Mouse (Mus musculus): ENCODE results near the gene Hectd4. TPM values are rescaled to one million over a fixed set of nuclear protein-coding genes. Genes with fewer than 3 reads are reported as not detected.
"Not testable (repeated sequence)": the region's sequence is repeated elsewhere in the genome, so short reads cannot be mapped to it uniquely, and the experiment has no call there.

Hectd4 gene
- polyA plus RNA-seq, 1 experiment from 2014 or later, result 18.0 TPM

DNA sequence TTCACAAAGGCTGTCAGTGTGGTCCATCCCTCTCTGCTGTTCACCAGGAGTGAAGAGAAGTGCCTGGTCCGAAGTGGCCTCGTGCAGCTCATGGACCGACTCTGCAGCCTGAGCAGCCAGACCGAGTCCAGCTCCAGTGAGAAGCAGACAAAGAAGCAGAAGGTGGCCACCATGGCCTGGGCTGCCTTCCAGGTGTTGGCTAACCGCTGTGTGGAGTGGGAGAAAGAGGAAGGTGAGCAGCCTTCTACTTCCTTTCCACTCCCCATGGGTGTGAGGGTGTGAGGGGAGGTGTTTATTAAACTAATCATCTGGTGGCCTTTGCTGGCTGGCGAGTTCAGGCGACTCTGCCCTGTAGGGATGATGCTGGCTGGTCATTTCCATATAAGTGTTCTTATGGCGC, 91.6 kb downstream of the Hectd4 start:
- H3K4me2 ChIP-seq (replicated peaks), result no peak overlapping the region
- H3K27me3 ChIP-seq, result no peaks in the 10 kb centered on the region
- H3K4me3 ChIP-seq (replicated peaks), result no peak overlapping the region
- no peaks in the 10 kb centered on the region for H3K4me1 ChIP-seq (replicated peaks)
- no peaks in the 10 kb centered on the region for H3K9me3 ChIP-seq
- 96% methylated on average over 8 of the region's 8 CpGs for WGBS
- no peak overlapping the region for H3K27ac ChIP-seq
- peaks cover 98% of the 10 kb centered on the region for H3K36me3 ChIP-seq
- no peak for ATAC-seq
- no peak overlapping the region for H3K9ac ChIP-seq (replicated peaks)

DNA sequence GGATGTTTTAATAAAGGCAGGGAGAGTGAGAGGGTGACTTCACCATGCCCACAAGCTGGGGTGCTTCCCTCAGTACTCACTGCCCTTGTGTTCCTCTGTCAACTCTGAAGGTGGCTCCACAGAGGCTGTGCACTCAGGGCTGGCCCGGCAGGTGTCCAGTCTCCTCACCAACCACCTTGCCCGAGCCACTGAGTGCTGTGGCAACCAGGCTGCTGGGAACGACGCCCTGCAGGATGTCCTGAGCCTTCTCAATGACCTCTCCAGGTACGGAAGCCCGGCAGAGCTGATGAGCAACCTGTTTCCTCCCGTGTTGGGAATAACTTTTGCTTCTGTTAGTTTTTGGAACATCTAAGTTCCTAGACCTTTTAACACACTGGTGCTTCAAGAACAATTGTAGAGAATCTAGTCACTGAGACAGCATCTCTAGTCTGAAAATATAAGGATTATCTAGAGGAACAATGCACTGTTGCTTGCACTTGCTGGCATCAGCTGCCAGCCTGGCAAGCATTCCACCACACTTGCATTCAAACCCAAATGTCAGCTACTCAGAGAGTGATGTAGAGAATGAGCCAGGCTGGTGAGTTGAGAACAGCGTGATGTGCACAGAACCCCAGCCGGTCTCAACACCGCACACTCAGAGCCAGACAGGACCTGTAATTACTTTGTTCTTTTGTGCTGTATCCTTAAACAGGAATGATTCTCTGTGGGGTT, 93.9 kb downstream of the Hectd4 start:
- ATAC-seq, result no peak
- H3K4me2 ChIP-seq (replicated peaks), result no peak overlapping the region
- 88% methylated on average over 10 of the region's 10 CpGs for WGBS
- peaks cover 98% of the 10 kb centered on the region for H3K36me3 ChIP-seq
- H3K4me3 ChIP-seq (replicated peaks), result no peak overlapping the region
- no peaks in the 10 kb centered on the region for H3K9me3 ChIP-seq
- no peaks in the 10 kb centered on the region for H3K4me1 ChIP-seq (replicated peaks)
- no peaks in the 10 kb centered on the region for H3K27me3 ChIP-seq
- no peak overlapping the region for H3K9ac ChIP-seq (replicated peaks)
- H3K27ac ChIP-seq, result no peak overlapping the region

DNA sequence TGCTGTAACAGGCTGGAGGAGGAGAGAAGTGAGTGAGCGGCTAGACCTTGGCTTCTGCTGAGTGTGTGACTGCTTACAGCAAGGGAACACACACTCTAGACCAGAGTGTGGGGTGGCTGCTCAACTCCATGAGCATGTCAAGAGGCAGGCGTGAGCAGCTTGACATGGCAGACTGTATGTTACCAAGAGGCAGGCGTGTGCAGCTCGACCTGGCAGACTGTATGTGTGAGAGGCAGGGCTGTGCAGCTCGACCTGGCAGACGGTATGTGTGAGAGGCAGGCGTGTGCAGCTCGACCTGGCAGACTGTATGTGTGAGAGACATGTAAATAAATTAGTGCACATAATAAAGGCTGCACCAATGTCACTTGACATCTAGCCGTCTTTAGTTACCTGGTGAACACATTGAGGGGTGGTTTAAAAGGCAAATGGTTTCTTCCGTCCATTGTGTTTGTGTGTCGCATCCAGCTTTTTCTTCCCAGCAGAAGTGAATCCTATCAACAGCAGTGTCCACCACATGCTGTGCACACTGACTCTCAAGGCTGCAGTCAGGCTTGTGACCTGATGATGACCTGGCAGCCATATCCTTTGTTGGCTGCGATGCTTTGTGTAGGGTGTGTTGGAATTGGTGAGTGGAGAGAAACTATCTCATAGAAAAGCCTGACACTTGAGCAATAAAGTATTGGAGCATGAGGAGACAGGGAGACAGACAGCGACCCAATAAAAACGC, 106.2 kb downstream of the Hectd4 start:
- 91% methylated on average over 14 of the region's 14 CpGs for WGBS
- Histone ChIP-seq H3K27me3 (no peaks in the 10 kb centered on the region), H3K9me3 (no peaks in the 10 kb centered on the region), H3K4me2 (replicated peaks) (no peak overlapping the region), H3K4me1 (replicated peaks) (no peaks in the 10 kb centered on the region), H3K27ac (no peak overlapping the region), H3K4me3 (replicated peaks) (no peak overlapping the region), H3K36me3 (peaks cover 89% of the 10 kb centered on the region), H3K9ac (replicated peaks) (no peak overlapping the region)
- ATAC-seq, result no peak

DNA sequence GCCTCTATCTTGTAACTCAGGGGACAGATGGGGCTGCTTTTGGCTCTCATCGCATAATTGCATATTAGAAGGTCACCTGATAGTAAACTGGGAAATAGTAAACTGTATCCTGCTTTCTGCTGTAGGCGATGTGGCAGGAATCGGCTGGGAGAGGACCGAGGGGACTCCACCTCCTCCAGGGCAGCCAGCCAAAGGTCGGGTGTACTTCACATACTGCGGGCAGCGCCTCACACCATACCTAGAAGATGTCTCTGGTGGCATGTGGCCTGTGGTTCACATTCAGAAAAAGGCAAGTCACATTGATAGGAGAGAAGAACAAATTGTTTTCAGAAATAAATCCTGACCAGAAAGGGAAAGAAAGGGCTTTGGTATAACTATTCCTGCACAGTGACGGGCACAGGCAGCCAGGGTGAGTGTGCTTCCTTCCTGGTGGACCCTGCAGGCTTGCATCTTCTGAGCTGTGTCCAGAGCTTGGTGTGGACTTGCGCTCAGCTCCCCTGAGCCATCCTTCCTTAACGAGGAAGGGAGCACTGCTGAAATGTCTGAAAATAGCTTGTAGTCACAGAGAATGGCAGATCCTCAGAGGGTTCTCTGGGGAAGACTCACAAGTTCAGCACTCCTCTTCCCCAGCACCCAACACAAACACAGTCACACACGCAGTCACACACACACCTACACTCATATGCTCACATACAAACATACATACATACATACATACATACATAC, 109.5 kb downstream of the Hectd4 start:
- no peak overlapping the region for H3K9ac ChIP-seq (replicated peaks)
- no peak overlapping the region for H3K27ac ChIP-seq
- no peak for ATAC-seq
- 86% methylated on average over 11 of the region's 11 CpGs for WGBS
- no peaks in the 10 kb centered on the region for H3K27me3 ChIP-seq
- peak overlapping the region; percentile 3; the same call in 1 of the 2 replicates for H3K4me3 ChIP-seq (replicated peaks)
- no peaks in the 10 kb centered on the region for H3K9me3 ChIP-seq
- peaks cover 88% of the 10 kb centered on the region for H3K36me3 ChIP-seq
- H3K4me2 ChIP-seq (replicated peaks), result peak overlapping the region; percentile 37
- no peaks in the 10 kb centered on the region for H3K4me1 ChIP-seq (replicated peaks)

DNA sequence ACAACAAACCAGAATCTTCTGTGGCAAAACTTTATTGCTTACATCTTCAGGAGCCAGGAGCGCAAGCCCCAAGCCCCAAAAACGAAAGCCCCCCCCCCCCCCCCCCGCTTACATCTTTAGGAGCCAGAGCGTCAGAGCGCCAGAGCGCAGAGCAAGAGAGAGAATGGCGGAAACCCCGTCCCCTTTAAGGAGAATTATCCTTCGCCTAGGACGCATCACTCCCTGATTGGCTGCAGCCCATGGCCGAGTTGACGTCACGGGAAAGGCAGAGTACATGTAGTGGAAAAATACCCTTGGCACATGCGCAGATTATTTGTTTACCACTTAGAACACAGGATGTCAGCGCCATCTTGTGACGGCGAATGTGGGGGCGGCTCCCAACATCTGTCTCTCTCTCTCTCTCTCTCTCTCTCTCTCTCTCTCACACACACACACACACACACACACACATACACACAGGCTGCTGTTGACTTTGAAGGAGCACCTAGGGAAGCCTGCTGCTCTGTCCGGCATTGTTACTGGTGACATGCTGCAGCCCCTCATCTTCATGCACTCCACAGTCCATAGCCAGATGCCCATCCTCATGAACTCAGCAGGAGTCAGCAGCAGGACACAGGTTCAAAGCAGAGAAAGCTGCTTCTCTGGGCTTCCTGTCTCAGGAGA, 110.3 kb downstream of the Hectd4 start:
- H3K4me2 ChIP-seq (replicated peaks), result peak overlapping the region; percentile 37
- H3K9ac ChIP-seq (replicated peaks); H3K9me3 ChIP-seq; H3K27me3 ChIP-seq; H3K4me1 ChIP-seq (replicated peaks): not testable (repeated sequence)
- peak overlapping the region; percentile 3; the same call in 1 of the 2 replicates for H3K4me3 ChIP-seq (replicated peaks)
- peak; percentile 53; the same call in 1 of the 2 replicates for ATAC-seq
- peaks cover 89% of the 10 kb centered on the region for H3K36me3 ChIP-seq
- H3K27ac ChIP-seq, result peak overlapping the region; percentile 74
- WGBS, result 72% methylated on average over 5 of the region's 19 CpGs

DNA sequence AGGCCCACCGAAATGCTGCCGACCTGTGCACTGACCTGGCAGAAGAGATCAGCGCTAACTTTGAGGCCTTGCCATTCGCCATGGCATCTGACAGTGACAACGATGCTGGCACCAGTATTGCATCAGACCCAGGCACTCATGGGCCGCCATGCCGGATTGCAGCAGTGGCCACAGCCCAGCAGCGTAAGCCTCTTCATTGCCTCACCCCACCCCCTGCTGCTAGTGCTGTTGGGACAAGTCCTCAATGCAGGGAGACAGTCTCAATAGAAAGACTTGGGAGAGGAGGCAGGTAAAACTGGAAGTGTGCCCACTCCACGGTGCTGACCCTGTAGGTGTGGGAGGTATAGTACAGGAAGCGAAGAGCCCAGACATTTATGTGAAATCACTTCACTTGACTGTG, 111.7 kb downstream of the Hectd4 start:
- no peak for ATAC-seq
- 95% methylated on average over 10 of the region's 10 CpGs for WGBS
- no peaks in the 10 kb centered on the region for H3K9me3 ChIP-seq

DNA sequence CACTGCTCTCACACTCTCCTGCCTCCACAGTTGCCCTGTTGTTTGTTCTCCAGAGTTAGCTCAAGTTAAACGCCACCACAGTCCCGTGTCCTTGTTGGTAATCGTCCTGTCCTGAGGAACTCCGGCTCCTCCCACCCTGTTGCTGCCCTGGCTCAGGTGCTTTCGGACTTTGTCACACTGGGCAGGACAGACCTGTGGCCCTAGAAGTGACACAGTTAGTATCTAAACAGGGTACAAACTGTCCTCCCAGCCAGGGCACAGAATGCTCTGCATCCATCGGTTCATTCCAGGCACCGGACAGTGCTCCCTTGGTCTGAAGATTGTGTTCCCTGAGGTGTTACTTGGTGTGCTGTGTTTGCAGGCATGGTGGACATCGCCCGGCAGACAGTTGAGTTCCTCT, 114.0 kb downstream of the Hectd4 start:
- Histone ChIP-seq H3K4me3 (replicated peaks) (no peak overlapping the region), H3K4me2 (replicated peaks) (no peak overlapping the region)
- 95% methylated on average over 9 of the region's 9 CpGs for WGBS

More for the DNA sequence above, 111.7 kb downstream of the Hectd4 start:
- H3K9ac ChIP-seq (replicated peaks), result no peak overlapping the region
- no peaks in the 10 kb centered on the region for H3K27me3 ChIP-seq
- peaks cover 89% of the 10 kb centered on the region for H3K36me3 ChIP-seq
- no peaks in the 10 kb centered on the region for H3K4me1 ChIP-seq (replicated peaks)
- no peak overlapping the region for H3K27ac ChIP-seq
- H3K4me3 ChIP-seq (replicated peaks), result no peak overlapping the region
- H3K4me2 ChIP-seq (replicated peaks), result no peak overlapping the region

DNA sequence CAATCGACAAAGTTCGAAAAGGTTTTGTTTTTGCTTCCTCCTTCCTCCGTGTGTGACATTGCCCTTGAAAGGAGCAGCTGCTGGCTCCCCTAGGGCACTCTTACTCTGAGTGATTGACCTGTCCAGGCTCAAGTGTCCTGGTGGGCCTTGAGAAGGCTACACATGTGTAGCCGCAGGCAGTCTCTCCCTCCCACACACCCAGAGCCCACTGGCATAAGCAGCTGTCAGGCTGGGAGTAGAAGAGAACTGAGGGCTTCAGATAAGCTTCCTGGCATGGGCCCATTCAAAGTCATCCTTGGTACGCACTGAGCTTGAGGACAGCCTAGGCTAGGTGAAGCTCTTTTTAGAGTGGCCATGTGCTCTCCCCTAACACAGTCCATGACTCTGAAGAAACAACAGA, 114.4 kb downstream of the Hectd4 start:
- H3K27ac ChIP-seq, result no peak overlapping the region
- no peak overlapping the region for H3K9ac ChIP-seq (replicated peaks)

More for the DNA sequence above, 114.0 kb downstream of the Hectd4 start:
- Histone ChIP-seq H3K9me3 (no peaks in the 10 kb centered on the region), H3K36me3 (peaks cover 92% of the 10 kb centered on the region), H3K27ac (no peak overlapping the region), H3K4me1 (replicated peaks) (no peaks in the 10 kb centered on the region), H3K9ac (replicated peaks) (no peak overlapping the region), H3K27me3 (no peaks in the 10 kb centered on the region)
- ATAC-seq, result no peak

DNA sequence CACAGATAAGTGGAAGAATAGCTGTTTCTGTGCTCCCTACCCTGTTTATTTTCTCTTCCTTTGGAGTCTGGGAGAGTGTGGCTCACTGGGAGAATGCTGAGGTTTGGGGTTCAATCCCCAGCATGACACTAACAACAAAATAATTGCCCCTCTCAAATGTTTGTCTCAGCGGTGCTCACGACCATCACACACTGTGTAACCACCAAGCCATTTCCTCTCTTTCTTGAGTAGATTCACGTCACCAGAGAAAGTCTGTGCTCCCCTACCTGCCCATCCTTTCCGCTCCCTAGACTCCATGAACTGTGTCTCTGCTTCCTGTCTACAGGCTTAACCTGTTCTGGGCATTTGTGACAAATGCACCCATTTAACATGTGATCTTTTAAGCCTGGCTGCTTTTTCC, 115.4 kb downstream of the Hectd4 start:
- no peak for ATAC-seq
- Histone ChIP-seq H3K27me3 (no peaks in the 10 kb centered on the region), H3K9me3 (no peaks in the 10 kb centered on the region), H3K4me3 (replicated peaks) (no peak overlapping the region), H3K9ac (replicated peaks) (no peak overlapping the region), H3K4me1 (replicated peaks) (no peaks in the 10 kb centered on the region), H3K4me2 (replicated peaks) (no peak overlapping the region), H3K27ac (no peak overlapping the region), H3K36me3 (peaks cover 97% of the 10 kb centered on the region)
- WGBS, result 86% methylated on average over 4 of the region's 4 CpGs

More for the DNA sequence above, 114.4 kb downstream of the Hectd4 start:
- Histone ChIP-seq H3K9me3 (no peaks in the 10 kb centered on the region), H3K27me3 (no peaks in the 10 kb centered on the region), H3K4me3 (replicated peaks) (no peak overlapping the region), H3K36me3 (peaks cover 92% of the 10 kb centered on the region), H3K4me1 (replicated peaks) (no peaks in the 10 kb centered on the region), H3K4me2 (replicated peaks) (no peak overlapping the region)
- ATAC-seq, result no peak
- WGBS, result 96% methylated on average over 5 of the region's 5 CpGs

DNA sequence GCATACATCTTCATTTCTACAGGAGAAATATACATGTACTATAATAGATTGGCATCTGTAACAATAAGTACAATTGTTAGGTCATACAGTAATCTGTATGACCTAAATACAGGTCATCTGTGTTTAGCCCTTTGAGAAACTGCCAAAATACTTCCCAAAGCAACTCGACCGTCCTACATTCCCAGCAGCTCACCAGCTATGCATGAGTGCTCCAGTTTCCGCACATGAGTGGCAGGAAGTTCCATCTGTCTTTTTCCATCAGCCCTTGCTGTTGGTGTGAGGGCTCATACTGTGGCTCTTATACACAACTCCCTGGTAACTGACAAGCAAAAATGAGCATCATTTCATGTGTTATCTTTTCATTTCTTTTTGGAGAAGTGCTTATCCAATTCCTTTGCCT, 116.0 kb downstream of the Hectd4 start:
- no peaks in the 10 kb centered on the region for H3K27me3 ChIP-seq
- H3K4me1 ChIP-seq (replicated peaks), result no peaks in the 10 kb centered on the region
- no peaks in the 10 kb centered on the region for H3K9me3 ChIP-seq
- H3K27ac ChIP-seq, result no peak overlapping the region
- WGBS, result 70% methylated on average over 3 of the region's 3 CpGs
- H3K36me3 ChIP-seq, result peaks cover 97% of the 10 kb centered on the region
- no peak for ATAC-seq
- H3K4me2 ChIP-seq (replicated peaks), result no peak overlapping the region
- H3K9ac ChIP-seq (replicated peaks), result no peak overlapping the region
- H3K4me3 ChIP-seq (replicated peaks), result no peak overlapping the region

DNA sequence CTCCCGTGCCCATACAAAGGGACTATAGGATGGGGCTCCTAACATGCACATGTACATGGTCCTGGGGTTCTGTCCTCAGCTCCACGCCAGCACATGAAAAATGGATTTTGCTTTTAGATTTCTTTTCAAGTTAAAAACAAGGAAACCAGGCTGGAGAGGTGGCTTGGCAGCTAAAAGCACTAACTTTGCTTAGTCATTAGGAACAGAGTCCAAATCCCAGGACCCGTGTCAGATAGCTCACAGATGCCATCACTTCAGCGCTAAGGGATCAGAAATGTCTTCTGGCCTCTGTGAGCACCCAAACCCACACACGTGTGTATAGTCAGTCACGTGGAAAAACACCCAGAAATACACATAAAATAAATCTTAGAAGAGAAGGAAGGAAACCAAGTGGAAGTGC, 116.8 kb downstream of the Hectd4 start:
- 93% methylated on average over 6 of the region's 6 CpGs for WGBS
- H3K9me3 ChIP-seq, result no peaks in the 10 kb centered on the region
- no peak overlapping the region for H3K9ac ChIP-seq (replicated peaks)
- no peaks in the 10 kb centered on the region for H3K4me1 ChIP-seq (replicated peaks)
- H3K27me3 ChIP-seq, result no peaks in the 10 kb centered on the region
- H3K4me3 ChIP-seq (replicated peaks), result no peak overlapping the region
- no peak for ATAC-seq
- H3K4me2 ChIP-seq (replicated peaks), result no peak overlapping the region
- peaks cover 96% of the 10 kb centered on the region for H3K36me3 ChIP-seq
- H3K27ac ChIP-seq, result no peak overlapping the region

All from midbrain, embryonic 13.5 days (tissue).